Mouse (Mus musculus): ENCODE data around the gene Timp1. TPM values are rescaled to one million over a fixed set of nuclear protein-coding genes. Genes with fewer than 3 reads are reported as not detected.

Timp1 gene
- total RNA-seq, 2 experiments from 2014 or later: 0.55 TPM; not detected in 1

- no peak for ATAC-seq (ENCODE audit: poor library complexity, severe bottlenecking)
These were observed 53.5 kb downstream of the Timp1 start for GRCm38 (mm10) chrX:20923506-20923905.

Other genes starting within 250 kb of the Timp1 start
- gene Uba1, start 211.8 kb upstream of the Timp1 start, total RNA-seq (2015): 116 and 133 TPM in 2 replicates
- 142 and 148 TPM in 2 replicates for gene Uba1, start 211.8 kb upstream of the Timp1 start, total RNA-seq (2017)
- 41.2 and 53.5 TPM in 2 replicates for gene Cdk16, start 182.2 kb upstream of the Timp1 start, total RNA-seq (2015)
- gene Cdk16, start 182.2 kb upstream of the Timp1 start, total RNA-seq (2017): 21.7 and 22.9 TPM in 2 replicates
- 5.5 and 5.8 TPM in 2 replicates for gene Usp11, start 166.3 kb upstream of the Timp1 start, total RNA-seq (2015)
- gene Usp11, start 166.3 kb upstream of the Timp1 start, total RNA-seq (2017): 5.1 and 5.2 TPM in 2 replicates
- 52.8 and 56.6 TPM in 2 replicates for gene Araf, start 72.4 kb upstream of the Timp1 start, total RNA-seq (2015)
- gene Araf, start 72.4 kb upstream of the Timp1 start, total RNA-seq (2017): 25.9 and 41.2 TPM in 2 replicates
- 2.1 TPM in 2 replicates for gene Syn1, start 50.8 kb downstream of the Timp1 start, total RNA-seq (2015)
- 0.16 TPM in 1 of 2 replicates, not detected in the other for gene Syn1, start 50.8 kb downstream of the Timp1 start, total RNA-seq (2017)
- gene Cfp, start 61.4 kb downstream of the Timp1 start, total RNA-seq (2015): 150 and 157 TPM in 2 replicates
- gene Cfp, start 61.4 kb downstream of the Timp1 start, total RNA-seq (2017): 116 and 120 TPM in 2 replicates
- 7.7 and 8.6 TPM in 2 replicates for gene Elk1, start 80.4 kb downstream of the Timp1 start, total RNA-seq (2015)
- 3.3 and 4.9 TPM in 2 replicates for gene Elk1, start 80.4 kb downstream of the Timp1 start, total RNA-seq (2017)
- 26.0 and 43.6 TPM in 2 replicates for gene Uxt, start 91.9 kb downstream of the Timp1 start, total RNA-seq (2015)
- gene Uxt, start 91.9 kb downstream of the Timp1 start, total RNA-seq (2017): 15.9 and 19.4 TPM in 2 replicates
- 14.3 and 14.4 TPM in 2 replicates for gene Zfp182, start 192.2 kb downstream of the Timp1 start, total RNA-seq (2015)
- gene Zfp182, start 192.2 kb downstream of the Timp1 start, total RNA-seq (2017): 11.8 and 15.9 TPM in 2 replicates
- not detected in 2 replicates for gene Spaca5, start 198.2 kb downstream of the Timp1 start, total RNA-seq (2015)
- not detected in 2 replicates for gene Spaca5, start 198.2 kb downstream of the Timp1 start, total RNA-seq (2017)
- 0.07 and 0.45 TPM in 2 replicates for gene Zfp300, start 219.4 kb downstream of the Timp1 start, total RNA-seq (2015)
- 0.40 and 1.3 TPM in 2 replicates for gene Zfp300, start 219.4 kb downstream of the Timp1 start, total RNA-seq (2017)
- not detected in 2 replicates for gene Ssxa1, start 245.7 kb downstream of the Timp1 start, total RNA-seq (2015)
- gene Ssxa1, start 245.7 kb downstream of the Timp1 start, total RNA-seq (2017): not detected in 2 replicates